Mouse (Mus musculus) 3134 (cell line): ENCODE results near the gene Enah.

Experiments
- DNase-seq: peaks from one replicate; pipeline ENCODE4 v3.0.0-alpha.2; 2011; ENCODE audit warnings: low spot score; ENCODE audit not compliant: insufficient read length; ENCODE audit errors: extremely low read depth

Gene Enah

DNA sequence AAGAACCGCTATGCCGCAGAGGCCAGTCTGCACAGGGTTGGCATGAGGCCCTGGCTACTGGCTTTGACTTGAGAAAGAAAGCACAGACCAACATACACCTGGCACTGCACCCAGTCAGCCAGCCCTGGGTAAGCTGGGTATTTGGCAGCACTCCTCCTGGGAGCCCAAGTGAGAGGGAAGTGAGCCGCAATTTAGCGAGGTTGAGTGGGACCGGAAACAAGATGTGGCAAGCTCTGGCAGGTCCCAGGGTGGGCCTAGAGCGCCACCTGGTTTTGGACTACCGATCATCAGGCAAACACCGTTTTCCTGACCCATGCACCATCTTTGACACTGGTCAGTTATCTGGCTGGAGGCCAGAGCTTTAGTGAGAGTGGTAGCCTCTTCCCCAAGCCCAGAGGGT lies 138.3 kb downstream of the Enah start:
- peak; percentile 77 for DNase-seq

GRCm38 (mm10) chr1:181880752-181881325 lies 139.0 kb downstream of the Enah start:
- DNase-seq: no peak

GRCm38 (mm10) chr1:181878436-181878835 lies 141.4 kb downstream of the Enah start:
- no peak for DNase-seq

- no peak for DNase-seq
Observed at GRCm38 (mm10) chr1:181877088-181877487, 142.7 kb downstream of the Enah start.

DNA sequence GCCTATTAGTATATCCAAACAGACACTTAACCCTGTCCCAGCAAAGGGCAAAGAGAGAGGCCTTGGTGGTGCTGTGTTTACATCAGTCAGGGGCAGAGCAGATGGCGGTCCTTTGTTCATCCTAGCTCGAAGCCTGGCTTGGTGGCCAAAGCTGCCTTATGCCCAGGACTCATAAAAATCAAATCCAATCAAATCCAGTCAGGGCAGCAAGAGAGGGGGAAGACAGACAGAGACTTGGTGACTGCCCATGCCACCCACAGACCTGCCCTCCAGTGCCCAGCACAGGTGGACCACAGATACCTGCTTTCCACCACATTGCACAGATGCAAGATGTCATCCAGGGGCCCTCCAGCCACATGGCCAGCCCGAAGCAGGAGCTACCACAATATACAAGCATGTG lies 143.1 kb downstream of the Enah start:
- DNase-seq: no peak

- no peak for DNase-seq
Observed at GRCm38 (mm10) chr1:181873086-181873920, 146.5 kb downstream of the Enah start.

DNA sequence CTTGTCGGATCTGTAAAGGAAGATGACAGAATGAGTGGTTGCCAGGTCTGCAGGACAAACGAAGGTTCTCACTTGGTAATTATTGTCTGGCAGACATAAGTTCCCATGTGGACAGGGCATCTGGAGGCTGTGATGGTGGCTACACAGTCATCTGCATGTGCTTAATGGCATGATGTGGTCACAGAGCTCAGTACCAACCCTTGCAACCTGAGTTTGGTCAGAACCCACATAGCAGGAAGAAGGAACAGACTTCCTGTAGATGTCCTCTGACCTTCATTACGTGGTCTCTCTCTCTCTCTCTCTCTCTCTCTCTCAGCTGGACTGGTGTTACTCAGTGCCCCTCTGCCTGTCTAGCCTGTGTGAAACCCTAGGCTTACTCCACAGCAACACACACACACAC lies 147.2 kb downstream of the Enah start:
- no peak for DNase-seq

GRCm38 (mm10) chr1:181866429-181867280 lies 153.1 kb downstream of the Enah start:
- DNase-seq: no peak

DNA sequence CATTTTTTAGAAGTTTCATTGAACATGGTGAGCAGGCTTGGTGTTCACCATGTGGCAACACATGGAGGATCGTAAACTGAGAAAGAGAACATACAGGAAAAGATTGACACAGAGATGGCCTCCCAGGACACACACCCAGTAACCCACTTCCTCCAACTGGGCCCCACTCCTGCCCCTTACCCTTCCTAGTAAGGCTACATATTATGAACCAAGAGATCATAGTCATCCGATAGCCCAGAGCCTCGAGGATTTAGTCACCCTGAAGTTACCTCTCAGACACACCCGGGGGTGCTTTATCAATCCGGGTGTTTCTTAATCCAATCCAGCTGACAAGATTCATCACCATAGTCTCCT lies 153.9 kb downstream of the Enah start:
- no peak for DNase-seq

GRCm38 (mm10) chr1:181864971-181865862 lies 154.6 kb downstream of the Enah start:
- no peak for DNase-seq

DNA sequence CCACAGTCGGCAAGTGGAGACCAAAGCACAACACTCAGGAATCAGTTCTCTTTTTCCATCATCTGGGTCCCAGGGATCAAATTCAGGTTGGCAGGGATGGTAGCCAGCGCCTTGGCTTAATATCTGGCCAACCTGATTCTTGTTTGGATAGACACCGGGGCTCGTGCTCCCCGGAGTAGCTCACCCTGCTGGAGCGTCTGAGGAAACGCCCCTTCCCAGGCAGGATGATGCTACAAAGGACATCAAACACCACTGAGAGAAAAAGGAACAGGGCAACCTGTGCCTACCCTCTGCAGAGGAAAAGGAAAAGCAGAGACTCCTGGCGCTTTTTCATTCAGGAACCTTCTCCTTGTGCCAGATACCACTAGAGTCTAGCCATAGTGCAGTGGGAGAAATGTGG lies 156.4 kb downstream of the Enah start:
- DNase-seq: no peak

DNA sequence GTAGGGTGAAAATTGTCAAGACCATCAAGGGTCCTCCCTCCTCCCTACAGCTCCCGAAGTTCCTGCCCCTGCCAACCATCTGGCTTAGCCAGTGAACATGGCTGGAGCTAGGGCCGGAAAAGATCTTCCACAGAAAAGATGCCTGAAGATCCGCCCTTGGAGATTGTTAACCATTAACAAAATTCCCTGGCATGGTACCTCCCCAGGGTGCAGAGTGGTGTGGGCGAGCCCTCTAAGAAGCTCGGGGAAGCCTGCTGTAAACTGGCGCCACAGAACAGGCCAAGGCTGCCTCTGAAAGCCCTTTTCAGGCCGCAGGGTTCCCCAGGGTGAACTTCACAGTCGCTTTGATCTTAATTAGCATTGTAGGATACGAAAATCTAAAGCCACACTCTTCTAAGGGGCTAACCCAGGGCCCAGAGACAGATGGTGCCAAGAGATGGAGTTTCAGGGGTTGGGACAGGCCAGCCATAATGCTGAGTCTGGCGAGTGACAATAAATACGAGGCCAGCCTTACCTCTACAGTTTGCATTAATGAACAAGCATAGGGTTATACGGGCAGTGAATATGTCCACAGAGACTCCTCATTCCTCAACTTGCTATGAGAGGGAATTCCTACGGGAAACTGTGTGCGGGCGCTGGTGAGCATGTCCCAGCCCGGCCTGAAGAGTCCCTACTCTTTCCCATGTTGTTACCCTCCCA lies 157.0 kb downstream of the Enah start:
- DNase-seq: no peak

- no peak for DNase-seq
Observed at GRCm38 (mm10) chr1:181861181-181861902, 158.4 kb downstream of the Enah start.

- DNase-seq: peak; percentile 83
Observed at GRCm38 (mm10) chr1:181860659-181861058, 159.1 kb downstream of the Enah start.

DNA sequence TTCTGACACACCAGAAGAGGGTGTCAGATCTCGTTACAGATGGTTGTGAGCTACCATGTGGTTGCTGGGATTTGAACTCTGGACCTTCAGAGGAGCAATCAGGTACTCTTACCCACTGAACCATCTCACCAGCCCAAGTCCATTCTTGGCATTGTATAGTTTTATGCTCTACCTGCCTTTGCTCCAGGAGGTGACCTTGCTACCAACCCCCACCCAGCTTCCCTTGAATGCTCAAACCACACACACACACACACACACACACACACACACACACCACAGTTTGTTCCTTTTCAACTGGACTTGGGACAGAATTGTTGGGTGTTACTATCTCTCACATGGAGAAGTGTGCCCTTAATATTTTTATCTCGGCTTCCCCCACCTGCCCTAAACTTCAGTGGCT lies 163.5 kb downstream of the Enah start:
- no peak for DNase-seq

DNA sequence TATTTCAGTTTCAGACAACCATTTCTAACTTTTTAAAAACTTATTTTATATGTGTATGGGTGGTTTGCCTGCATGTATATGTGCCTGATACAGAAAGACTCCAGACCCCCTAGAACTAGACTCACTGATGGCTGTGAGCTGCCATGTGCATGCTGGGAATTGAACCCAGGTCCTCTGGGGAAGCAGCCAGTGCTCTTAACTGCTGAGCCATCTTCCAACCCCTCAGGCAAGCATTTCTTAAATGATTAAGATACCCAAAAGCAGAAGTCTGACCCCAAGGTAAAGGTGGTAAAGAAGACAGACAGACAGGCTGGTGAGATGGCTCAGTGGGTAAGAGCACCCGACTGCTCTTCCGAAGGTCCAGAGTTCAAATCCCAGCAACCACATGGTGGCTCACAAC lies 165.0 kb downstream of the Enah start:
- DNase-seq: no peak

- DNase-seq: no peak
Observed at GRCm38 (mm10) chr1:181853081-181853736, 166.6 kb downstream of the Enah start.

GRCm38 (mm10) chr1:181852466-181852865 lies 167.3 kb downstream of the Enah start:
- no peak for DNase-seq
